Mouse (Mus musculus): Measurements from ENCODE around the gene St3gal6.
A peak's percentile ranks its signal among the peaks of the same experiment; 100 is the strongest.

The St3gal6 gene

DNA sequence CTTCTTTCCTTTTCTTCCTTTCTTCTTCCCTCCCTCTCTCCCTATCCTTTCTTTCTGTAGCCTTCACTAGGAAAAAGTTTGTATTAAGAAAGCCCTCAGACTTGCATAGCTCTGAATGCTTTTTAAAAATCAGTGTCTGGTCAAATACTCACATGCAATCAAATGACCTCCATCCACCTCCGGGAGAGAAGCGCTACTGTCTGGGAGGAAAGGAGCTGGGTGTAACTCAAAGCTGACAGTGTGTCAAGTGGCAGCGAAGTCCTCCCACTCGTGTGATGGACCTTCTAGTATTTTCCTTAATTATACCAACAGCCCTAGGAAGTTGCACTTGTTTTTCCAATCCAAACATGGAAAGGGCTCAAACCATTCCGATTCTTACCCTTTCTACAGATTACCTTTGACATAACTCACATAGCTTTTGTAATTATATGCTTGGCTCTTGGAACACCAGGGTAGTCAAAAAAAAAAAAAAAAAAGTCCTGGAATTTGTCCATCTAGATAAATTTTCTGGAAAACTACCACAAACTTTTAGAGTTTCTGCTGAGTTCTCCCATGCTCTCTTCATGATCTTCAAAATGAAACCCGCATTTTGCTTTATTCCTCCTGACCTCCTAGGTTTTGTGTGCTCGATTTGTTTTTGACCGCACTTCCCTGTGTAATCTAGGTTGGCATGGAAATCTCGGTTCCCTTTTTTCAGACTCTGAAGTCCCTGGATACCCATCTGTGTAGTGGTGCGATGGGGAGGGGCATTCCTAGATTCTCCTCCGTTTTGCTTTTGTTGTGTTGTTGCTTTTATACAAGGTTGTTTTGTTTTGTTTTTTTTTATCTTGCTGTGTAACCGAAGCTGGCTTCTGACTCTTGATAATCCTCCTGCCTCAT, at the start of gene St3gal6:
Gene St3gal6 (minus strand): TSS at position 272 of the 879 bp plus-strand sequence.
- no peak for ATAC-seq (ENCODE audit: low TSS enrichment)

DNA sequence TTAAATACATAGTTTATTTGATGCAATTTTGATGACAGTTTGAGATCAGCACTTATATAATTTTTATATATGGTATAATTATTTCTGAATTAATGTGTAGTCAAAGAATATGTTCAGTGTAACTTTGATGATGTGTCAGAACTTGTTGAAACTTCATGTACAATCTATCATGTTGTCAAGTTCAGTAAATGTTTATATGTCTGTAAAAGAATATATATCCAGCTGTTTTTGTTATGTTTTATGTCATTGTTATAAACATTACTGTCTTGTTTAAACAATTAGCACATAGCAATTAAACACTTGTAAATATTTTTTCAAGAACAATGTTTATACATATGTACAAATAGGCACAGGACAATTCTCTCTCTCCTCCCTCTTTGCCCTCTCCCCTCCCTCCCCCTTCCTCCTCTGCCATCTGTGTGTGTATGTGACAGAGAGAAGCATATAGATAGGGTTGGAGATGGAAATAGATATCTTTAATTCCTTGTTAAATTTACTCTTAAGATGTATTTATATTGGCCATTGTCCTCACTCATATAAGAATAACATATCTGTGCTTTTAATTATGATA, 46.7 kb upstream of the St3gal6 start:
- ATAC-seq (ENCODE audit: low TSS enrichment), result no peak

DNA sequence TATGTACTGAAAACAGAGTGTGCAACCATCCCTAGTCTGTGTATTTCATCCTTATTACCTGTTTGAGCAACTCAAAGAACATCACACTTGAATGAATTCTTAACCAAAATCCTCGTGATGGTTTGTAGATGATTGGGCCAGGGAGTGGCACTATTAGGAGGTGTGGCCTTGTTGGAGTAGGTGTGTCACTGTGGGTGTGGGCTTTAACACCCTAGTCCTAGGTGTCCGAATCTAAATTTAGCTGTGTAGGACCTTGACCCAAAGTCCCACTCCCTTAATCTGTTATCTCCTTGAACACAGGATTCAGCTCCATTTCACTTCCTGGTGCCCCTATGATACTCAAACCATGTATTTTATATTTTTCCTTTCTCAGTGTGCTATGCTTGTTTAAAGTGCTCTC, 37.2 kb upstream of the St3gal6 start:
- ATAC-seq (ENCODE audit: low TSS enrichment), result no peak

DNA sequence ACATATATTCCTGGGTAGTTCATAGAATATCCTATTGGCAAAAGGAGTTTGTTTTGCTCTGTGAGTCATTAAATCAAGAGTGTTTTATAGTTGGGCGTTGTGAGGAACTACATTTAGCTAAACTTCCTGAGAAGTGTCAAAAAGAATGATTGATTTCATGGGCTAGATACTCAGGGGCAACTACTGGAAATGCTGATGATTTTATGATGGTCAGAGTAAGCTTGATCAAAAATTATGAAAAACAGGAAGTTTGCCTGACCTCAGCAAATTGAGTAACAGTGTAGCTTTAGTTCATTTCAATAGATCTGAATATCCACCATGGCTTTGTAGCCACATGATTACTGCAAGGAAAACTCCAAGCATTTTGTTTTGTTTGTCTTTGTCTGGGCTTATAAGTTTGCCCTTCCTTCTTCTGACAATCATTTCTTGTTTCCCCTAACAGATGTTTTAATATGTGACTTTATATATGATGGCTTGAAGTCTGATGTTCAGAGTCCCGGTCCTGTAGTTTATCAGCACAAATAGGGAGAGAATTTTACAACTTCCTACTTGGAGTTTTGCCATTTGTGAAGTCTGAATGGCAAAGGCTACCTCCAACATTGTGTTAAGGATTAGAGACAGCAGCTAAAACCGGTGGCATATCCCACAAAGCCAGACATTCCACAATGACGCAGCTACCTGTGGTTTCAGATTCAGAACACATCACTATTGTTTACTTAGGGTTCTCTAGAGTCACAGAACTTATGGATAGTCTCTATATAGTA, 32.2 kb upstream of the St3gal6 start:
- ATAC-seq (ENCODE audit: low TSS enrichment), result no peak

DNA sequence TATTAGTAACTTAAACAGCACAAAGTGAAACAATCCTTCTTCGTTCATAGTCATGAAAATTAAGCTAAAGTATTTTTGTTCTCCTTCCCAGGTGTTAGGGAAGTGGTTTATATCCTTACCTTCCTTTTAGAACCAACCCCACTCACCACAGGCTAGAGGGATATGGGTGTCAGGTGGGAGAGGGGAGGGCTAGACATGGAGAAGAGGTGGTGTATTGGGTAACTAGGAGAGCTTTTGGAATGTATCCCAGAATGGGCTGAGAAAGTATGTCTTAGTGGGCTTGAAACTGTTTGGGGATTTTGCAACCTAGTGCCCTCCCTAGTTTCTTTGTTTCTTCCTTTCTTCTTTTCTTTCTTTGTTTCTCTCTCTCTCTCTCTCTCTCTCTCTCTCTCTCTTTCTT, 30.6 kb upstream of the St3gal6 start:
- no peak for ATAC-seq (ENCODE audit: low TSS enrichment)

DNA sequence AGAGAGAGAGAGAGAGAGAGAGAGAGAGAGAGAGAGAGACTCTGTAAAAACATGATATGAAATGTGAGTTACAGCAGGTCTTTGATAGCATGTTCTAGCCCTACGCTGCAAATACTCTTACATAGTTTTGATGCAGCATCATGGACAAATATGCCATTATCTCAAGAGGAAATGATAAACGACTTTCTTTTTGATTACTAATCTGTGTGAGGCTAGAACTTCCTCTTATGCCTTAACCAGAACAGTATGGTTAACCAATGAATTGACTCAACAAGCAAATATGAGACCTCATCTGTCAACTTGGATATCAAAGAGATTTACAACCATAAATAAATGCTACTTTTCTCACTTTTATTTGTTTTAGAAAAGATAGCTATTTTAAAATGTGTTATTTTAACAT, 24.0 kb upstream of the St3gal6 start:
- ATAC-seq (ENCODE audit: low TSS enrichment), result no peak

DNA sequence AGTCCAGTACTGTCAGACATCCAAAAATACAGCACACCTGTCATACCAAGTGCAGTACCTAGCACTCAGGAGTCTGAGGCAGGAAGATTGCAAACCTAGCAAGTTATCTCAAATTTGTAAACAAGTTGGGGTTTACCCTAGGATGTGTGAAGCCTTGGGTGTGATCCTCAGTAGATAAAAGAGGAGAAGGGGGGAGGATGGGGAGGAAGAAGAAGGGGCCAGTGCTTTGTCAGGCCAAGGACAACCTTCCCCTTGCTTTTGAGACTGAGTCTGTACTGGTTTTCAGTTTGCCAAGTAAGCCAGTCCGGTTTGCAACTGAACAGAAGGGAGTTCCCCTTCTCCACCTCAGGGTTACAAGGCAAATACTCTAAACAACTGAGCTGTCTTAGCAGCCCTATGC, 22.1 kb upstream of the St3gal6 start:
- ATAC-seq (ENCODE audit: low TSS enrichment), result no peak

DNA sequence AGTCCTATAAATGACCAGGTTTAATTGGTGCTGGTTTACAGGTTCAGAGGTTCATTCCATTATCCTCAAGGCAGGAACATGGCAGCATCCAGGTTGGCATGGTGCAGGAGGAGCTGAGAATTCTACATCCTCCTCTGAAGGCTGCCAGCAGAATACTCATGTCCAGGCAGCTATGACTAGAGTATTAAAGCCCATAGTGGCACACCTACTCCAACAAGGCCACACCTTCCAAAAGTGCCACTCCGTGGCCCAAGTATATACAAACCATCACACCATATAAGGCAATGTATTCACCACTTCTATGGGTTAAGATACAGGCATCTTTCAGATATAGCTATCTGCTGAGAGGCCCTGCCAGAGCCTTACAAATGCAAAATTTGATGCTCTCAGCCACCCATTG, 15.4 kb upstream of the St3gal6 start:
- no peak for ATAC-seq (ENCODE audit: low TSS enrichment)

DNA sequence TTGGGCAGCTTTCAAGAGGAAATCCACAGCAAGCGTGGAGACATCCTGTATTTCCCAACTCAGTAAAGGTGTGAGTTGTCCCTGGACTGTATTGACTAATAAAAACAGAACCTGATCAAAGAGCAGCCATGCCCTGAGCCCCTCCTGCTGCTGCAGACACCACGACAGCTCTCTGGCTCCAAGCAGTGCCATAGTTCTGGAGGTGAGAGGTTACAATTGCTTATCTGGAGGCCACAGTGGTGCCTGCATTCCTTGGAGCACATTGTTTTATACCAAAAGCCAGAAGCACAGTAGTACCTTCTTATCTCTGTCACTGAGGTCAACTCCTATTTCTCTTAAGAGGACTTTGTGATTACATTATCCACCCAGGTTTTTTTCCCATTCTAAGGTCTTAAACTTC, 15.0 kb upstream of the St3gal6 start:
- ATAC-seq (ENCODE audit: low TSS enrichment), result no peak

DNA sequence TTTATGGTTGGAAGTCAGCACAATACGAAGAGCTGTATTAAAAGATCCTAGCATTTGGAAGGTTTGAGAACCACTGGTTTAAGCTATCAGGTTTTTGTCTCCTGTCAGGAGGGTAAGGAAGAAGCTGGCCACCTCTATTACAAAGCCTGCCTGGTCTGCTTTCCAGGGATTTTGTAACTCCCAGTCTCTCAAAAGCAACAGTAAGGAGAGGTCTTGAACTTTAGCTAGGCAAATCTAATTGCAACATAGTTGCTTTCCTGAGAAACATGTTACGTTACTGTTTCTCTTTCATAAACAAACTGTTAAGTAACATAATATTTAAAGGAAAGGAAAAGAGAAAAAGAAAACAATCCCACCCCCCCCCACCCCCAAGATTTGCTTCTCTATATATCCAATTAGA, 12.0 kb upstream of the St3gal6 start:
- no peak for ATAC-seq (ENCODE audit: low TSS enrichment)

DNA sequence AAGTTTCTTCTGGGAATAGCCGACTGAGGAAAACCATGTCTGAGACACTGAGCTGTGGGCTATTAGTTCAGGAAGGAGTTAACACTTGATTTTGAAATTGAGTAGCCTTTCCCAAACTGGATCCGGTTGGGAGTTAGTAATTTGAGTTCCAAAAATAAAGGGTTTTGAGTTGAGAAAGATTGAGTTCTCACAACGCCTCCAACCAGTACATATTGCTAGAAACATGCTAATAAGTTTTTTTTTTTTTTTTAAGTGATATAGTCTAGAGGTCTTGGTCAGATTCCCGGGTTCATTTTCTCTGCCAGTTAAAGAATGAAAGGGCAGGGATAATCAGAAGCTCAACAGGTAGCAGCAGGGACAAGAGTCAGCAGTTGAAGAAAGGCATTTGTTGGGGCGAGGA, 11.2 kb upstream of the St3gal6 start:
- ATAC-seq (ENCODE audit: low TSS enrichment), result no peak

DNA sequence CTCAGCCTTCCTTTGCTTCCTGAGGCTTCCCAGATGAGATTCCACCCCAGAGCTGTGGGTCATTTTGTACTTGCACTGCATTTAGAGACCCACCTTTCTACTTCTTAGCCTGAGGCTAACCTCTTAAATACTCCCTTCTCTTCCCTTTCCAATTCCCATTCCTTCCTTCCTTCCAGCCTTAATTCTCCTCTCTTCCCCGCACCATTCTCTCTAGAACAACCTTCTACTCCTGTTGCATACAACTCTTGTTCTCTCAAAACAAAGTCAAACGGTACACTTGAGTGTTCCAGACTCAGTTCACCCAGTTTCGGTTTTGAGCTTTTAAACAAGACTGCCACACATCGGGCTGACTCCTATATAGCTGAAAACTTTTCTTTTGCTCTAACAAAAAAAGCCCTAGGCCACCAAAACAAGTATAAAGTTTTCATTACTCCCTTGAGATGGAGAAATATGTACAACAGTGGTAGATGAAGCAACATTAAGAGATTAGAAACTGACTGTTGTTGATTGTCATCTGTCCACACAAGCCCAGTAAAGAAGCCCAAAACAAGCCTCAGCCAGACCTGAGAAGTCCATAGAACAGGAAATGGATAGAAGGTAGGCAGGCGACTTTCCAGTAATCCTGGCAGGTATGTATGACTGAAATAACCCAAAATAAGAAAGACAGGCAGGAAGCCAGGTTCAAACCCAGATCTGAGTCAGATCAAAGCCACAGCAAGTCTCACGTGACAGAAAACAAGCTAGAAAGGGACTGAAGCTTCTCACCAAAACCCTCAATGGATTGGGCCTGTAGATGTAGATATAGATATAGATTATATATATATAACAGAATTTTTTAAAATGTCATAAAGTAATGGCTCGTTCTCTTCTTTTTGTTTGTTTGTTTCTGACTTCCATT, 10.5 kb upstream of the St3gal6 start:
- no peak for ATAC-seq (ENCODE audit: low TSS enrichment)

DNA sequence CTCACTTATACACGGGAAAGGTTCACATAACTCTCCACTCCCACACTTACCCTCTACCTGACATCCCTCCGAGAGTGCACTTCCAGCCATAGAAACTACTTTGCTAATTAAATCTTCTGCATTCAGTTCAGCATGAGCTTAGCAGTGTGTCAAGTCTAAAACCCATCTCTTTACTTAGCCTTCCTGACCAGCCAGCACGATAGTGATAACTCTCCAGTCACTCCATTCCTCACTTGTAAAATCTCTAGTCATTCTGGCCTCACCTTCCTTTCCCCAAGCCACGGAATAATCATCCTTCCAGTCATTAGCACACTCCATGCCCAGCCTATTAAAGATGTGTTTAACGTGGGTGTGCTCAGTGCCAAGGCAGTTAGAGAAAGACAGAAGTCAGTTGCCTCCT, 9.7 kb upstream of the St3gal6 start:
- ATAC-seq (ENCODE audit: low TSS enrichment), result no peak

DNA sequence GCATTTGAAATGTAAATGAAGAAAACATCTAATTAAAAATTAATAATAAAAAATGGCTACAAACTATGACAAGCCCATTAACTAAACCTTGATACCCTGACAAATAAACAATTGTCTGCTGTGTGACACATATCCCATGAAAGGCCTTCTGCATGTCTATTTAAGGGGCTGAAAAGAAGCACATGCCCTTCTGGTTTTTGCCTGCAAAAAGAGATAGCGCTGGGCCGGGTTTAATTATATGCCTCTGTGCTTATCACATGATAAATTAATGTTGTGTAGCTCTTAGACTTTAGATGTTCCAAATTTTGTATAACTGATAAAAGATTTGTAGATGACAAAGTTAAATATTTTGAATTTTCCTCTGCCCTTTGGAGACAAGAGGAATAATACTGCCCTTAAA, 9.2 kb upstream of the St3gal6 start:
- no peak for ATAC-seq (ENCODE audit: low TSS enrichment)

DNA sequence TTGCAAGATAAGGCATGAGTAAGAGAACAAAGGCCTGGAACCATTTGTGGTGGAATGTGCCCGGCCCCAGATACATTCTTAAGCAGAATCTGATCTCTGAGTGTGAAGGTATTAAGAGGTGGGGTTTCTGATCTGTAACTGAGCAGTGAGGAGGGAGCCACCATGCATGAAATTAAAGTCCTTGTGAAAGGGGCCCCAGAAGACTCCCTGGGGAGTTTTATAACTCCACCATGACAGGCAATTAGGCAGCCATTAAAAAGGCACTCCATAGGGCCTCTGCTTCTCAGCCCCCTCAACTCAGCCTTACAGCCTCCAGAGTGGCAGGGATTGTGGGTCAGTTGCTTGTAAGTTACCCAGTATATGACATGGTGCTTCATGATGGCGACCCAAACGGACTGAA, 8.5 kb upstream of the St3gal6 start:
- no peak for ATAC-seq (ENCODE audit: low TSS enrichment)

DNA sequence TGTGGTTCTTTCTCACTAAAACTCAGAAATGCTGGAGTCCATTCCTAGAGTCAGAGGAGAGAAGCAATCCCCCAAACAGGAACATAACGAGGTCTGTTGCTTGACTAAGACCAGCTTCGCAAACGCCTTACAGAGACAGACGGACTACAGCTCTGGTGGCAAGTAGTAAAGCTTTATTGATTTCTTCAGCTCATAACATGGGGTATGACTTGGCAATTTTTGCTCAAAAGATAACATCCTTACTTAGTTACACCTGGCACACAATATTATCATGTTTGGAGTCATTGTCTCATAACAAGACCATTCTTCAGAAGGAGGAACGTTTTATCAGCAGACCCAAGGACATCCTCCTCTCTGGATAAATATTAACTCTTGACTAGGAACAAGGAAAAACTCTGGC, 3.8 kb upstream of the St3gal6 start:
- no peak for ATAC-seq (ENCODE audit: low TSS enrichment)

DNA sequence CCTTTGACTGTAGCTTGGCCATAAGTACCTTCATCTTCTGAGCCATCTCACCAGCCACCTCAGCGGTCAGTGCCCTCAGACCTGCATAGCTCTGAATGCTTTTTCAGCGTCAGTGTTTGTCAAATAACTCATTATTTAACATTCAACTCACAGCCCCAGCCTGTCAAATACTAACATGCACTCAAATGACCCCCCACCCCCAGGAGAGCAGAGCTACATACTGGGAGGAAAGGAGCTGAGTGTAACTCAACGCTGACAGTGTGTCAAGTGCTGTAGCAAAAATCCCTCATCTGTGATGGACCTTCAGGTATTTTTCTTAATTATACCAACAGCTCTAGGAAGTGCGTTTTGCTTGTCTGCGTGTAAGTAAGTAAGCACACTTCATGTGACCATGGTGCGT, 2.7 kb upstream of the St3gal6 start:
- no peak for ATAC-seq (ENCODE audit: low TSS enrichment)

DNA sequence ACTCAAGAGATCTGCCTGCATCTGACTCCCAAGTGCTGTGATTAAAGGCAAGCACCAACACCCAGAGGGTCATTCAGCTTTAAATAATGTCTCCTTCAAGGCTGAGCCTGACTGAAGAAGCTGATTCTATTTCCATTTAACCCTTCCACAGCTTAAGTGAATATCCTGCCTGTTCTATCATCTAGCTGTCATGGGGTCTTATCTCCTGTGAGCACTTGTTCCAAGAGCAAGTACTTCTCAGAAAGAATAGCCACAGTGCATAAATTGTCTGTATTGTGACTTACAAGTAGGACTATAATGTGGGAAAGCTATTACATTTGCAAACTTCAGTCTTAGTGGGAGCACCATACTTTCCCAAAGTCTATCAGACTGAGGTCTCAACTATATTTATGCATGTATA, 1.8 kb upstream of the St3gal6 start:
- no peak for ATAC-seq (ENCODE audit: low TSS enrichment)

DNA sequence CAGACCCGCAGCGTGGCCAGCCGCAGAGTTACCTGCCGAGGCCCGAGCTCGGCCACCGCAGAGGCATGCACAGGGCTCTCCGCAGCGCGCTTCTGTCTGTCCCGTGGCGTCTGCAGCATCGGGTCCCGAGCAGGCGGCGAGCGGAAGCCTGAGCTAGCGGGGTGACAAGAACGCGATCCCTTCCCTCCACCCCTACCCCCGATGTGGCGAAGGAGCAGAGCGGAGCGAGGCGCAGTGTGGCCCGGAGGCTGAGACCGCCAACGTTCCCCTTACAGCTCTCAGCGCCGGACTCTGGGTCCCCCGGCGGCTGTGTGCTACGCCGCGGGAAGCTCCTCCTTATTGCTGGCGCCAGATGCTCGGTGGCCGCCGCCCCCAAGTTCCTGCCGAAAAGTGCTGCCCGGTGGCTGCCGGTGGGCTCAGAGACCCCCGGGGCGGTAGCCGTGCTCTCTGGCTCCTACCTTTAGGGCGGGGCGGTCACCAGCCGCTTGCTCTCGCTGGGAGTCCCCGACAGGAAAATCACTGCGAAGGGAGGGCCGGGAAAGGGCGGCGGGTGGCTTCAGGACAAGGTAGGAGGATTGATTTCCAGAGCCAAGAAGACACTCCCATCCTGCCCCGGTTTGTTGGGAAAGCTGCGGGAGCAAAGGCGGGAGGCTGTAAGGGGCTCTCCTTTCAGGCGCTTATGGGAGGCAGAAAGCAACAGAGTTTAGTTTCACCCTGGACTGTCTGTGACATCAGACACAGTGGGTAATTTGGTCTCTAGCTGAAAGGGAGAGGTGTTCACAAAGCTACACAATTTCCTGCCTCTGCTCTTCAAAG, 791 bp downstream of the St3gal6 start:
- ATAC-seq (ENCODE audit: low TSS enrichment), result peak; percentile 87

DNA sequence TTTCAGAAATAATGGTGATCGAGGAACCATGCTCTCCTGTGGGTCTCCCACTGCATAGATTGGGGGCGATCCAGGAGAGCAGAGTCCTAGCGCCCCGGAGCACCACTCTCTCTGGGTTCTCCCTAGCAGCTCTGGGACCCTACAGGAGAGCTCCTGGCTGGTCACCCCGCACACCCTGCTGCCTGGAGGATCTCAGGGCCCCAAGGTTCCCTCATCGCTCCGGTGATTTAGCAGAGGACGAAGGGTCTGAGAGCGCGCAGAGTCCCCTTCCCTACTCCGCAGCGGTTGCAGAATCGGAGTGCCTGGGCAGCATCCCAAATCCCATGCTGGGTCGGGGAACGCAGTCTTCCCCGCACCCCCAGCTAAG, 1.4 kb downstream of the St3gal6 start:
- ATAC-seq (ENCODE audit: low TSS enrichment), result peak; percentile 56; the same call in 1 of the 2 replicates

DNA sequence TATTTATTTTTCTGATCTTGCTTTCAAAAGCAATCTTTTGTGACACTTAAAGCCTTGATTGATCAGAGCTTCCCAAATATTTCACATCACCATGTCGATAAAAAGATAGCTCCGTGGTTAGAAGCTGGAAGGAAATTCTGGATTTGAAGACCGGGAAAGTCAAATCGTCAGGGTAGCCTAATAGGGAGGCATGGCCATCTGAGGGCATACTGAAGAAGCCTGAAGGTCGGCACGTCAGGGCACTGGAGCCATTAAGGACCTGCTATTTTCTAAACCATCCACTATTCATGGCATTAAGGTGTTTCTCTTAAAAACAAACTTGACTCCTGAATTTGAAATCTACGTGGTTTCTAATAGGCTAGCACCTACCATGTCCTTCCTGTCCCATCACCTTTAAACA, 2.1 kb downstream of the St3gal6 start:
- no peak for ATAC-seq (ENCODE audit: low TSS enrichment)
